Mouse (Mus musculus) skeletal muscle tissue, postnatal 0 days (tissue): Measurements from ENCODE around the gene Morf4l2. TPM values are rescaled to one million over a fixed set of nuclear protein-coding genes. Genes with fewer than 3 reads are reported as not detected.

Experiments
- polyA plus RNA-seq: library from polyadenylated mRNA; unstranded; fragments of >200 nt; fragmentation: Nextera tagmentation; extraction: Ambion mirVana; gene quantifications from 2 replicates; pipeline ENCODE4 v1.2.1, GENCODE M21; 2015

Gene Morf4l2
- polyA plus RNA-seq = 285 and 354 TPM in 2 replicates

GRCm38 (mm10) chrX:136743459-136743858, at the start of gene Morf4l2:
Gene Morf4l2, minus strand, starts transcription at chrX:136743690.

GRCm38 (mm10) chrX:136780041-136780440, 36.6 kb upstream of the Morf4l2 start, which contains the start of gene Glra4:
Gene Glra4, minus strand, starts transcription at chrX:136780141.

DNA sequence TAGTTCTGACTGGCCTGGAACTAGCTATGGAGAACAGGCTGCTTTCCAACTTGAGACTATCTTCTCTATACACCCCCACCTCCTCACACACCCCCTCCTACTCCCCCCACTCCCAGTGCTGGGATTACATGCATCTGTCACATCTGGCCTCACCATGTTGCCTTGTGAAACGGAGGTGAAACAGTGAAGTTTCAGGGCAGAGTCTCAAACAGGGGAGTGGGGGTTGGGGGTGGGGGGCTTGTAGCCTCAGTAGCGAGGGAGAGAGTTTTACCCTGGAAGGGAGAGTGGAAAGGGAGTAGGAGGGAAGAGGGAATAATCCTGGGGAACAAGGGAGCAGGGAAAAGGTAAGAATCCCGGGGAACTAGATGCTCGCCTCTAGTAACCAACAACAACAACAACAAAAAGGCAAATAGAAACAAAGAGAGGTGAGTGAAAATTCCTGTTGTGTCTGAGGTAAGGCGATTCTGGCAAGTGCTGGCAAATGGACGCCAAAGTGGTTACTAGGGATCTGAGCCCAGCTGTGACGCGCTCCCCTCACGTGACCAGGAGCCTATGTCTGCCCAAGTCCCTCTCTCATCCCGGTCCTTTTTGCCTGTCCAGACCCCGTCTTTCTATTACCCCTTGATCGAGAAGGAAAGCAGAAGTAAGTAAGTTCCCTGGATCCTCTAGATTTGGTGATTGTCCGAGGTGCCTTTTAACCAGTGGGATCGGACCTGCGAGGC, 35.9 kb downstream of the Morf4l2 start, which contains the start of gene Tceal1:
TSS of gene Tceal1 (plus strand) at position 537 of the 722 bp plus-strand sequence.

Other genes with a start within 250 kb of the Morf4l2 start
- not detected in 2 replicates for gene Kir3dl1, start 225.7 kb downstream of the Morf4l2 start, polyA plus RNA-seq
- gene Kir3dl2, start 199.6 kb downstream of the Morf4l2 start, polyA plus RNA-seq = not detected in 2 replicates
- gene Tceal3, start 152.8 kb downstream of the Morf4l2 start, polyA plus RNA-seq = 55.0 and 81.0 TPM in 2 replicates
- gene Tceal1, start 35.7 kb downstream of the Morf4l2 start, polyA plus RNA-seq = 26.9 and 28.2 TPM in 2 replicates
- gene Glra4, start 36.5 kb upstream of the Morf4l2 start, polyA plus RNA-seq = not detected in 2 replicates
- 11.9 and 12.6 TPM in 2 replicates for gene Plp1, start 79.0 kb upstream of the Morf4l2 start, polyA plus RNA-seq
- 0.45 and 0.74 TPM in 2 replicates for gene Rab9b, start 125.1 kb upstream of the Morf4l2 start, polyA plus RNA-seq
- gene H2bfm, start 183.6 kb upstream of the Morf4l2 start, polyA plus RNA-seq = not detected in 2 replicates
- 12.8 and 13.7 TPM in 2 replicates for gene Tmsb15b2, start 231.8 kb upstream of the Morf4l2 start, polyA plus RNA-seq
- gene Tmsb15l, start 233.2 kb upstream of the Morf4l2 start, polyA plus RNA-seq = 1.4 and 1.5 TPM in 2 replicates
- gene Tmsb15b1, start 233.2 kb upstream of the Morf4l2 start, polyA plus RNA-seq = 9.7 and 12.0 TPM in 2 replicates
- 0.33 and 0.34 TPM in 2 replicates for gene Zcchc18, start 249.5 kb upstream of the Morf4l2 start, polyA plus RNA-seq